Mouse (Mus musculus) bone marrow macrophage, adult 2 months (primary cell): Measurements from ENCODE around the gene Scamp4.

Experiments used
- CTCF ChIP-seq: IDR thresholded peaks from 2 replicates; pipeline ENCODE4 v1.5.1; 2012; ENCODE audit warnings: low read depth, mild to moderate bottlenecking, low read length, moderate library complexity
- POLR2A ChIP-seq: IDR thresholded peaks from 2 replicates; pipeline ENCODE4 v1.6.1; 2012; ENCODE audit warnings: mild to moderate bottlenecking, low read depth, low read length, borderline replicate concordance

DNA sequence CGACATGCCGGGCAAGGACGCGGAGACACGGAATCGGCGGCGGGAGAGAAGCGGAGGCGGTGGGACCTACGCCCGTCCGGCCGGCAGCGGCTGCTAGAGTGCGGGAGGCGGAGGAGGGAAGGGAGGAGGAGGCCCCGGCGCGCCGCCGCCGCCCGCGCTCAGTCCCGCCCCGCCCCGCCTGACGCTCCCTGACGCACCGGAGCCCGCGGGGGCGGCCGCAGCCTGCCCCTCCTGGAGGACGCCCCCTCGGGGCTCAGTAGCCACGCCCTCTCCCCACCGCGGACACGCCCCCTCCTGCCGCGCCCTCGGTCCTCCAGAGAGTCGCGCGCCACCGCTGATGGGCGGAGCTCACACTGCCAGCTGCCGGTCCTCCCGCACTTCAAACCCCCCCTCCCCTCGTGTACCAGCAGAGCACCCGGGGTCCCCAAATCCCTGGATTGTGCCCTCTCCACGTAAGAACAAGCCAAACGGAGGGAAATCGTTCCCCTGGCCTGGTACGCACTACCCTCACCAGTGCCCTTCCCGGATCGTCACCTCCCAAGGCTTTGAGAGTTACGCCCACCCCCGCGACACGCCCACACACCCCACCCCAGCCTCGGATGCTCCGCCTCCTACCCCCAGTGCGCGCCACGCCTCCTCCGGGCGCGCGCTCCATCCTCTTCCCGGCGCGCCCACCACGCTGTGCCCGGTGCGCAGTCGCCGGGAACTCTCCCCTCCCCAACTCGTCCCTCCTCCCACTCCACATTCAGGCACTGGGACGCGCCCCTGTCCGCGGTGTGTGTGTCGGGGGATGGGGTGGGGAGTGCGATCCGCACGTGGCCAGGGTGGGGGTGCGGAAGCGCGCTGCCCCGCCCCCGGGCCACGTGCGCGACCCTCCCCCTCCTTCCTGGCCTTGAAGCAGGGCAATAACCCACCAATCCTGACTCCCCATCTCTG lies 25.2 kb upstream of the Scamp4 start, which contains the start of gene Klf16:
- TF ChIP-seq CTCF (no peak), POLR2A (no peak)
